Mouse (Mus musculus): ENCODE data around the gene Zfp839. TPM values are rescaled to one million over a fixed set of nuclear protein-coding genes. Genes with fewer than 3 reads are reported as not detected.

Gene Zfp839
- polyA plus RNA-seq, 1 experiment from 2014 or later, result 3.3 TPM

DNA sequence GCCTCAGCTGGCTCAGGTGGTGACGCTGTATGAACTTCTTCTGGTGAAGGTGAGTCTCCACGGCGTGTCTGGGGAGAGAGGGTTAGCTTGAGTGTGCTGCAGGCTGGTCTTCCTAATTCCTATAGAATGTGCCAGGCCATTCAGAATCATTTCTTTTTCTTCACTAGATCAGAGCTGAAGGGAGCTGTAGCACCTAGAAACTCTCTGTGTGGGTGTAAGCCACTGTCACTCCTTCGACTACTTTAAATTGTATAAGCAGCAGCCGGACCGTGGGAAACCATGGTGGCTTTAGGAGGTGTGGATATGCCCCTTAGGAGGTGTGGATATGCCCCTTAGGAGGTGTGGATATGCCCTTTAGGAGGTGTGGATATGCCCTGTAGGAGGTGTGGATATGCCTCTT lies 14.0 kb downstream of the Zfp839 start:
- H3K4me1 ChIP-seq (replicated peaks; ENCODE audit: control insufficient read depth, insufficient read depth, low read length), result no peaks in the 10 kb centered on the region

GRCm38 (mm10) chr12:110865571-110865970 lies 15.5 kb downstream of the Zfp839 start:
- Histone ChIP-seq H3K9me3 (ENCODE audit: control insufficient read depth, low read length) (no peaks in the 10 kb centered on the region), H3K9ac (replicated peaks; ENCODE audit: low read depth, low read length) (no peak overlapping the region), H3K4me3 (replicated peaks; ENCODE audit: low read length) (no peak overlapping the region), H3K27ac (ENCODE audit: low read length) (no peak overlapping the region), H3K36me3 (ENCODE audit: control insufficient read depth, insufficient read depth) (peaks cover 12% of the 10 kb centered on the region; the same call in 1 of the 2 replicates), H3K27me3 (replicated peaks; ENCODE audit: control insufficient read depth, insufficient read depth, low read length) (no peaks in the 10 kb centered on the region), H3K4me1 (replicated peaks; ENCODE audit: control insufficient read depth, insufficient read depth, low read length) (no peaks in the 10 kb centered on the region), H3K4me2 (ENCODE audit: low read length) (no peak overlapping the region)
- ATAC-seq, result no peak
- WGBS, result 38% methylated on average over 6 of the region's 6 CpGs

More for the DNA sequence above, 14.0 kb downstream of the Zfp839 start:
- Histone ChIP-seq H3K27ac (ENCODE audit: low read length) (no peak overlapping the region), H3K36me3 (ENCODE audit: control insufficient read depth, insufficient read depth) (peaks cover 12% of the 10 kb centered on the region; the same call in 1 of the 2 replicates), H3K27me3 (replicated peaks; ENCODE audit: control insufficient read depth, insufficient read depth, low read length) (no peaks in the 10 kb centered on the region), H3K4me3 (replicated peaks; ENCODE audit: low read length) (no peak overlapping the region), H3K9me3 (ENCODE audit: control insufficient read depth, low read length) (no peaks in the 10 kb centered on the region), H3K9ac (replicated peaks; ENCODE audit: low read depth, low read length) (no peak overlapping the region), H3K4me2 (ENCODE audit: low read length) (no peak overlapping the region)
- 95% methylated on average over 6 of the region's 6 CpGs for WGBS
- no peak for ATAC-seq

DNA sequence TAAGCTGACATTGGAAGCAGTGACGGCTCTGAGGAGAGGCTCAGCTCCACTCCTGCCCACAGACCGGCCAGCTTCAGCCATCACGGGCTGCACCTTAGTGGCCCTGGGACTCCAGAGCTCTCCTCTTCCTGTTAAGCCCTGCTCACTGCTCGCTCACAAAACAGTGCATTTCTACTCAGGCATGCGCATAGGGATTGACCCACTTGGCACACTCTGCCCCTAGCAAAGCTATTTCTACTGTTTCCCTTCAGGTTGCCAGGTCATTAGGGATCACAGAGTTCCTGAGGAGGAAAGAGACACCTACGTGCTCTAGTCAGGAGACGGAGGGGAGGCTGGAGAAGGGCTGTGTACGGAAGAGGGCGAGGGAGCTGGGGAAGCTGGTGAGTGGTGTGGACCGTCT lies 15.9 kb downstream of the Zfp839 start:
- H3K27ac ChIP-seq (ENCODE audit: low read length), result no peak overlapping the region
- 73% methylated on average over 10 of the region's 10 CpGs for WGBS
- peaks cover 13% of the 10 kb centered on the region; the same call in 1 of the 2 replicates for H3K36me3 ChIP-seq (ENCODE audit: control insufficient read depth, insufficient read depth)

GRCm38 (mm10) chr12:110870107-110870506 lies 20.1 kb downstream of the Zfp839 start:
- H3K36me3 ChIP-seq (ENCODE audit: control insufficient read depth, insufficient read depth), result peaks cover 30% of the 10 kb centered on the region

More for the DNA sequence above, 15.9 kb downstream of the Zfp839 start:
- ATAC-seq, result no peak
- no peaks in the 10 kb centered on the region for H3K27me3 ChIP-seq (replicated peaks; ENCODE audit: control insufficient read depth, insufficient read depth, low read length)
- H3K9me3 ChIP-seq (ENCODE audit: control insufficient read depth, low read length), result no peaks in the 10 kb centered on the region
- H3K4me1 ChIP-seq (replicated peaks; ENCODE audit: control insufficient read depth, insufficient read depth, low read length), result no peaks in the 10 kb centered on the region
- no peak overlapping the region for H3K4me3 ChIP-seq (replicated peaks; ENCODE audit: low read length)
- H3K9ac ChIP-seq (replicated peaks; ENCODE audit: low read depth, low read length), result no peak overlapping the region
- H3K4me2 ChIP-seq (ENCODE audit: low read length), result no peak overlapping the region

GRCm38 (mm10) chr12:110871247-110871646 lies 21.2 kb downstream of the Zfp839 start:
- ATAC-seq, result no peak
- Histone ChIP-seq H3K4me3 (replicated peaks; ENCODE audit: low read length) (no peak overlapping the region), H3K4me1 (replicated peaks; ENCODE audit: control insufficient read depth, insufficient read depth, low read length) (no peaks in the 10 kb centered on the region), H3K27ac (ENCODE audit: low read length) (no peak overlapping the region), H3K4me2 (ENCODE audit: low read length) (no peak overlapping the region), H3K27me3 (replicated peaks; ENCODE audit: control insufficient read depth, insufficient read depth, low read length) (no peaks in the 10 kb centered on the region), H3K9ac (replicated peaks; ENCODE audit: low read depth, low read length) (no peak overlapping the region), H3K9me3 (ENCODE audit: control insufficient read depth, low read length) (no peaks in the 10 kb centered on the region), H3K36me3 (ENCODE audit: control insufficient read depth, insufficient read depth) (peaks cover 30% of the 10 kb centered on the region)
- 93% methylated on average over 5 of the region's 5 CpGs for WGBS

More at GRCm38 (mm10) chr12:110870107-110870506, 20.1 kb downstream of the Zfp839 start:
- Histone ChIP-seq H3K4me1 (replicated peaks; ENCODE audit: control insufficient read depth, insufficient read depth, low read length) (no peaks in the 10 kb centered on the region), H3K27me3 (replicated peaks; ENCODE audit: control insufficient read depth, insufficient read depth, low read length) (no peaks in the 10 kb centered on the region), H3K4me3 (replicated peaks; ENCODE audit: low read length) (no peak overlapping the region), H3K9ac (replicated peaks; ENCODE audit: low read depth, low read length) (no peak overlapping the region), H3K27ac (ENCODE audit: low read length) (no peak overlapping the region), H3K9me3 (ENCODE audit: control insufficient read depth, low read length) (no peaks in the 10 kb centered on the region), H3K4me2 (ENCODE audit: low read length) (no peak overlapping the region)
- WGBS, result 85% methylated on average over 4 of the region's 4 CpGs
- no peak for ATAC-seq

- no peak overlapping the region for H3K9ac ChIP-seq (replicated peaks; ENCODE audit: low read depth, low read length)
- 86% methylated on average over 2 of the region's 2 CpGs for WGBS
- no peaks in the 10 kb centered on the region for H3K27me3 ChIP-seq (replicated peaks; ENCODE audit: control insufficient read depth, insufficient read depth, low read length)
- H3K27ac ChIP-seq (ENCODE audit: low read length), result no peak overlapping the region
- H3K36me3 ChIP-seq (ENCODE audit: control insufficient read depth, insufficient read depth), result peaks cover 34% of the 10 kb centered on the region
- H3K9me3 ChIP-seq (ENCODE audit: control insufficient read depth, low read length), result no peaks in the 10 kb centered on the region
- no peak overlapping the region for H3K4me2 ChIP-seq (ENCODE audit: low read length)
- H3K4me3 ChIP-seq (replicated peaks; ENCODE audit: low read length), result no peak overlapping the region
- H3K4me1 ChIP-seq (replicated peaks; ENCODE audit: control insufficient read depth, insufficient read depth, low read length), result no peaks in the 10 kb centered on the region
- no peak for ATAC-seq
Measured at GRCm38 (mm10) chr12:110875351-110875750, 25.3 kb downstream of the Zfp839 start.

- no peaks in the 10 kb centered on the region for H3K4me1 ChIP-seq (replicated peaks; ENCODE audit: control insufficient read depth, insufficient read depth, low read length)
- no peaks in the 10 kb centered on the region for H3K27me3 ChIP-seq (replicated peaks; ENCODE audit: control insufficient read depth, insufficient read depth, low read length)
- WGBS, result 81% methylated on average over 7 of the region's 7 CpGs
- no peak overlapping the region for H3K27ac ChIP-seq (ENCODE audit: low read length)
- ATAC-seq, result no peak
- H3K9me3 ChIP-seq (ENCODE audit: control insufficient read depth, low read length), result no peaks in the 10 kb centered on the region
- no peak overlapping the region for H3K4me3 ChIP-seq (replicated peaks; ENCODE audit: low read length)
- peaks cover 18% of the 10 kb centered on the region for H3K36me3 ChIP-seq (ENCODE audit: control insufficient read depth, insufficient read depth)
- H3K9ac ChIP-seq (replicated peaks; ENCODE audit: low read depth, low read length), result no peak overlapping the region
- no peak overlapping the region for H3K4me2 ChIP-seq (ENCODE audit: low read length)
Measured at GRCm38 (mm10) chr12:110882291-110882690, 32.2 kb downstream of the Zfp839 start.

DNA sequence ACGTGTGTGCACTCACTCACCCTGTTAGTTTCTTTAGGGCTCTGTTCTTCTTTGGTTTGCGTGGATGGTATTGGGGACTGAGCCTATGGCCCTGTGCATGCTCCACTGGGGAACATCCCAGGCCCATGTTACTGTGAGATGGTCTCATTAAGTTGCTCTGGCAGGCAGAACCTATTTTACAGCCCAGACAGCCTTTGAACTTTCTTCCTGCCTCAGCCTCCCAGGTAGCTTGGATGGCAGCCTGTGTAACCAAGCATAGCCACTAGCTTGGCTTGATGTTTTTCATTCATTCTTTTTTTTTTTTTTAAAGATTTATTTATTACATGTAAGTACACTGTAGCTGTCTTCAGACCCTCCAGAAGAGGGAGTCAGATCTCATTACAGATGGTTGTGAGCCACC lies 35.2 kb downstream of the Zfp839 start:
- H3K4me2 ChIP-seq (ENCODE audit: low read length), result no peak overlapping the region
- H3K36me3 ChIP-seq (ENCODE audit: control insufficient read depth, insufficient read depth), result peaks cover 6% of the 10 kb centered on the region
- H3K4me1 ChIP-seq (replicated peaks; ENCODE audit: control insufficient read depth, insufficient read depth, low read length), result peaks cover 17% of the 10 kb centered on the region
- no peak overlapping the region for H3K9ac ChIP-seq (replicated peaks; ENCODE audit: low read depth, low read length)
- WGBS, result 98% methylated on average over 2 of the region's 2 CpGs
- H3K27ac ChIP-seq (ENCODE audit: low read length), result no peak overlapping the region
- no peaks in the 10 kb centered on the region for H3K9me3 ChIP-seq (ENCODE audit: control insufficient read depth, low read length)
- no peaks in the 10 kb centered on the region for H3K27me3 ChIP-seq (replicated peaks; ENCODE audit: control insufficient read depth, insufficient read depth, low read length)
- H3K4me3 ChIP-seq (replicated peaks; ENCODE audit: low read length), result no peak overlapping the region
- ATAC-seq, result no peak

DNA sequence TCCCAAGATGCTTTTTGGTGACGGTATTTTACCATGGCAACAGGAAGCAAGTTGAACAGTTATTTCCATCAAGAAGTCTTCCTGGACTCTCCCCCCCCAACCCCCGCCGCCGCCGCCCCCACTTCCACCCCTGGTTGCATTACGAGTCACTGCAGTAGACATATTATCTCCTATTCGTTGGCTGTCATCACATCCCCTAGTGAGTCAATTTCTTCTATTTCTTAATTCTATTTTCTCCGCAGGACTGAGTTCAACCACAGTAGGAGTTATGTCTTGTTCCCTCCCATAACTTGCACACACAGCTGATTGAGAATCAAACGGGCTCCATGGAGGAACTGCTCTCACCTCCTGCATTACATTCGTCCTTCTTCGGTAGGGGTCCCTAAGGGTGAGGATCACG lies 38.1 kb downstream of the Zfp839 start:
- peak overlapping the region; percentile 61; the same call in 1 of the 2 replicates for H3K9ac ChIP-seq (replicated peaks; ENCODE audit: low read depth, low read length)
- H3K27me3 ChIP-seq (replicated peaks; ENCODE audit: control insufficient read depth, insufficient read depth, low read length), result no peaks in the 10 kb centered on the region
- H3K27ac ChIP-seq (ENCODE audit: low read length), result no peak overlapping the region
- H3K9me3 ChIP-seq (ENCODE audit: control insufficient read depth, low read length), result no peaks in the 10 kb centered on the region
- peaks cover 21% of the 10 kb centered on the region for H3K4me1 ChIP-seq (replicated peaks; ENCODE audit: control insufficient read depth, insufficient read depth, low read length)
- H3K4me3 ChIP-seq (replicated peaks; ENCODE audit: low read length), result peak overlapping the region; percentile 81
- WGBS, result 42% methylated on average over 12 of the region's 12 CpGs
- H3K4me2 ChIP-seq (ENCODE audit: low read length), result peak overlapping the region; percentile 57
- no peak for ATAC-seq
- H3K36me3 ChIP-seq (ENCODE audit: control insufficient read depth, insufficient read depth), result peaks cover 3% of the 10 kb centered on the region; the same call in 1 of the 2 replicates

- Histone ChIP-seq H3K4me3 (replicated peaks; ENCODE audit: low read length) (peak overlapping the region; percentile 81), H3K27ac (ENCODE audit: low read length) (no peak overlapping the region), H3K4me1 (replicated peaks; ENCODE audit: control insufficient read depth, insufficient read depth, low read length) (peaks cover 21% of the 10 kb centered on the region), H3K9me3 (ENCODE audit: control insufficient read depth, low read length) (no peaks in the 10 kb centered on the region), H3K36me3 (ENCODE audit: control insufficient read depth, insufficient read depth) (peaks cover 2% of the 10 kb centered on the region; the same call in 1 of the 2 replicates), H3K27me3 (replicated peaks; ENCODE audit: control insufficient read depth, insufficient read depth, low read length) (no peaks in the 10 kb centered on the region), H3K9ac (replicated peaks; ENCODE audit: low read depth, low read length) (peak overlapping the region; percentile 61), H3K4me2 (ENCODE audit: low read length) (peak overlapping the region; percentile 57)
- WGBS, result under 1% methylated on average over 25 of the region's 25 CpGs
- ATAC-seq, result peak; percentile 53; the same call in 1 of the 2 replicates
Measured at GRCm38 (mm10) chr12:110888606-110889005, 38.6 kb downstream of the Zfp839 start.

Data from forebrain, embryonic 16.5 days (tissue).